Mouse (Mus musculus) embryonic facial prominence, embryonic 11.5 days (tissue): ENCODE results near the gene Sfpq. TPM values are rescaled to one million over a fixed set of nuclear protein-coding genes. Genes with fewer than 3 reads are reported as not detected.

Source experiments
- polyA plus RNA-seq: library from polyadenylated mRNA; unstranded; fragments of >200 nt; fragmentation: Nextera tagmentation; extraction: Ambion mirVana; gene quantifications from 2 replicates; pipeline ENCODE4 v1.2.1, GENCODE M21; 2014

The Sfpq gene
- polyA plus RNA-seq, 1 experiment from 2014 or later: 194 TPM

Other genes with a start within 250 kb of the Sfpq start
- gene Zmym4, start 53.2 kb upstream of the Sfpq start, polyA plus RNA-seq: 26.5 and 29.6 TPM in 2 replicates
- 37.1 and 37.6 TPM in 2 replicates for gene Zmym1, start 39.8 kb downstream of the Sfpq start, polyA plus RNA-seq
- gene Zmym6, start 56.1 kb downstream of the Sfpq start, polyA plus RNA-seq: 27.0 and 27.7 TPM in 2 replicates
- 13.3 and 15.8 TPM in 2 replicates for gene Tmem35b, start 102.4 kb downstream of the Sfpq start, polyA plus RNA-seq
- gene Dlgap3, start 147.9 kb downstream of the Sfpq start, polyA plus RNA-seq: 1.4 and 1.8 TPM in 2 replicates
- 49.5 and 56.0 TPM in 2 replicates for gene Smim12, start 222.5 kb downstream of the Sfpq start, polyA plus RNA-seq